Mouse (Mus musculus) thymus, adult 2 months (tissue): ENCODE measurements around the gene Glul.
"Not testable (repeated sequence)": the region's sequence is repeated elsewhere in the genome, so short reads cannot be mapped to it uniquely, and the experiment has no call there.

Source experiments
- CTCF ChIP-seq: fragments of 200-500 bp; IDR thresholded peaks from 2 replicates; pipeline ENCODE4 v1.5.1; 2012; ENCODE audit warnings: mild to moderate bottlenecking, control low read depth, low read length, moderate library complexity, borderline replicate concordance; ENCODE audit not compliant: control insufficient read depth, poor library complexity, insufficient read depth; ENCODE audit errors: extremely low read depth
- POLR2A ChIP-seq: fragments of 200-500 bp; IDR thresholded peaks from 2 replicates; pipeline ENCODE4 v1.6.1; 2012; ENCODE audit warnings: mild to moderate bottlenecking, low read length, control low read depth, moderate library complexity; ENCODE audit not compliant: control insufficient read depth, poor library complexity, insufficient read depth; ENCODE audit errors: extremely low read depth

DNA sequence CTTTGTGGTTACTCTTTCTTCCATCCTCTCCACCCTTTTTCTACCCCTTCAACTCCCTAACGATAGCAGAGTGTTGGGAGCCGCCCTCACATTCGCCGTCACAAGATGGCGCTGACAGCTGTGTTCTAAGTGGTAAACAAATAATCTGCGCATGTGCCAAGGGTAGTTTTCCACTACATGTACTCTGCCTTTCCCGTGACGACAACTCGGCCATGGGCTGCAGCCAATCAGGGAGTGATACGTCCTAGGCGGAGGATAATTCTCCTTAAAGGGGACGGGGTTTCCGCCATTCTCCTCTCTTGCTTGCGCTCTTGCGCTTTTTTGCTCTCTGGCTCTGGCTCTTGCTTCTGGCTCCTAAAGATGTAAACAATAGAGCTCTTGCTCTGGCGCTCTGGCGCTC is 19.4 kb upstream of the Glul start:
- TF ChIP-seq CTCF, POLR2A: not testable (repeated sequence)
